Mouse (Mus musculus) myocyte (in vitro differentiated cells): ENCODE results near the gene Slc37a3.

Experiments used
- E2F4 ChIP-seq: IDR thresholded peaks from one replicate; pipeline ENCODE4 v1.6.1; 2011; ENCODE audit warnings: mild to moderate bottlenecking, control low read depth, moderate library complexity; ENCODE audit not compliant: insufficient read depth
- MAX ChIP-seq: IDR thresholded peaks from one replicate; pipeline ENCODE4 v1.6.1; 2011; ENCODE audit warnings: low read depth, mild to moderate bottlenecking, control low read depth
- MYOD1 ChIP-seq, 3 experiments: IDR thresholded peaks; one replicate each; pipeline ENCODE4 v1.6.1; 2011; ENCODE audit warnings: control low read depth in 2 of 3, low read depth in 2 of 3, mild to moderate bottlenecking in 2 of 3, moderate library complexity in 1 of 3; ENCODE audit not compliant: insufficient read length in 2 of 3, control insufficient read depth in 1 of 3
- POLR2A ChIP-seq: IDR thresholded peaks from one replicate; pipeline ENCODE4 v1.6.1; 2011; ENCODE audit warnings: low read depth, mild to moderate bottlenecking, control low read depth, moderate library complexity; ENCODE audit not compliant: insufficient read length
- TCF12 ChIP-seq: IDR thresholded peaks from one replicate; pipeline ENCODE4 v1.6.1; 2011; ENCODE audit warnings: mild to moderate bottlenecking, control low read depth; ENCODE audit not compliant: poor library complexity, insufficient read depth, severe bottlenecking
- TCF3 ChIP-seq: IDR thresholded peaks from one replicate; pipeline ENCODE4 v1.6.1; 2011; ENCODE audit warnings: low read depth, control low read depth; ENCODE audit not compliant: insufficient read length
- USF1 ChIP-seq: IDR thresholded peaks from one replicate; pipeline ENCODE4 v1.6.1; 2011; ENCODE audit warnings: low read depth, mild to moderate bottlenecking, control low read depth, moderate library complexity

DNA sequence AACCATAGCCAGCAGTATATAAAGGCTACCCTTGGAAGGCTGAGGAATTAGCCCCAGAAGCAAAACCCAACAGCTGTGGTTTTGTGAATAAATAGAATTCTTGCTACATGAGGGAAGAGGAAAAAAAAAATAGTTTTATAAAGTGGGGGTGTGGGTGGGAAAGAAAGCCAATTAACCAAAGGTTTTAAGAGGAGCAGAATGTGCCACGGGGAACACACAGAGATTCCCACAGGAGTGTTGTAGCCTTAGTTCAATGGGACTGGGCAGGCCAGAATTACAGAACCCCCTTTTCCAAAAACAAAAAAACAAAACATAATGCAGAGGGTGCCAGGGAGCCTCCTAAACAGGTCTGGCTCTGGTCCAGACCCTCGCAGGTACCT is 58.9 kb downstream of the Slc37a3 start:
- no peak for TF ChIP-seq MAX
- no peak for TF ChIP-seq POLR2A
- TF ChIP-seq TCF12, result no peak
- TF ChIP-seq USF1, result no peak
- no peak for TF ChIP-seq MYOD1 (IDR thresholded peaks at IDR 0.05; ENCODE audit: control insufficient read depth in 1 of 3, insufficient read length in 2 of 3, low read depth in 2 of 3)
- TF ChIP-seq TCF3, result no peak
- no peak for TF ChIP-seq E2F4
